Mouse (Mus musculus) kidney, adult 2 months (tissue): ENCODE measurements at regions not wholly inside any gene's neighbourhood (a gene's known extent, or its start where the extent isn't known, plus 50 kb on each side); places are given as distances from the start of the nearest gene placed in this dataset.

Source experiments
- CTCF ChIP-seq: fragments of 200-500 bp; conservative IDR thresholded peaks from 2 replicates; pipeline ENCODE4 v1.5.1; 2011; ENCODE audit warnings: low read depth, mild to moderate bottlenecking, control low read depth, low read length, moderate library complexity, mixed read lengths; ENCODE audit not compliant: insufficient read depth, insufficient read length
- POLR2A ChIP-seq: fragments of 200-500 bp; IDR thresholded peaks from one replicate; pipeline ENCODE4 v1.6.1; 2011; ENCODE audit warnings: low read depth, low read length, control low read depth

GRCm38 (mm10) chr8:35280741-35281140, 484.8 kb upstream of the Gm19410 start:
- TF ChIP-seq CTCF (no peak), POLR2A (no peak)
